Mouse (Mus musculus): ENCODE results near the gene Ppp1r16b.

- TF ChIP-seq CTCF (IDR thresholded peaks at IDR 0.05) = no peak
- TF ChIP-seq EP300 (IDR thresholded peaks at IDR 0.05) = no peak
These were observed 49.6 kb downstream of the Ppp1r16b start for GRCm38 (mm10) chr2:158714826-158715225.
